8 mouse cellular contexts compared by ENCODE assay signal in the genomic region with DNA sequence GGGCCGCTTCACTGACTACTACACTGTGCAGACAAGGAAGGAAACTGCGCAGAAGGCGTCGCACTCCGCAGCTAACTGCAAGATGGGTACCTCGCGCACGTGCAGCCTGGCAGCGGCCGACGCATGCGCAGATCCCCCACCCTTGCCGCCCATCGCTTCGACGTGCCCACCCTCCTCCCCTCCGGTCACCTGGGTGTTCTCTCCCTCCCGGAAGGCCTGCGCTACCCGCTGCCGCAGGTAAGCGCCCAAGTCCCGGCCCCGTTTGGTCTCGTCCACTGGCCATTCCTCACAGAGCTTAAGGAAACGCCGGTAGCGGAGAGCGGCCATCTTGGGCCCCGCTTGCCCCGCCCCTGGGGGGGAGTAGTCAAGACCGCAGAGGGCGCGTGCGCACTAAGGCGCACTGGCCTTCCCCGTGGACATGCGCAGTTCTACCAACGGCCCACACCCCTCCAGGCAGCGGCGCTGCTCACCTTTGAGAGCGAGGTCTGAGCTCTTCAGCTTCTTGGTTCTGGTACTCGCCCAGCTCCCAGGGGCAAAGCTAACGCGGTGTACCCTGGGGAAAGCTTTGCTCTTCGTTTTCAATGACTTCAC. TPM values are rescaled to one million over a fixed set of nuclear protein-coding genes. Genes with fewer than 3 reads are reported as not detected.
DNase-seq lines count a peak whose midpoint lies in the region; ATAC-seq lines count a peak whose summit lies in the region.

Gene Uqcc2 (minus strand): TSS at position 366 of the 591 bp plus-strand sequence.

- peak within 1 kb of the TSS; percentile 59 for H3K9ac ChIP-seq in kidney, embryonic 15.5 days

- ATAC-seq in erythroblast, adult 5-6 weeks (replicated peaks; ENCODE audit: low FRiP score, poor library complexity, severe bottlenecking) = peak; percentile 96
- ATAC-seq in kidney, embryonic 15.5 days (replicated peaks; ENCODE audit: low FRiP score) = peak; percentile 89
- peak; percentile 86 for ATAC-seq in monocyte, adult 5-6 weeks (replicated peaks; ENCODE audit: insufficient number of reproducible peaks, low FRiP score, low TSS enrichment, poor library complexity, severe bottlenecking)

- peak within 1 kb of the TSS; percentile 97 for H3K27ac ChIP-seq in heart, embryonic 10.5 days
- H3K27ac ChIP-seq in kidney, embryonic 15.5 days = peak within 1 kb of the TSS; percentile 67

- H3K9me3 ChIP-seq in heart, embryonic 10.5 days = no peaks in the 10 kb centered on the region
- no peaks in the 10 kb centered on the region for H3K9me3 ChIP-seq in kidney, embryonic 15.5 days (replicated peaks)

- peaks cover 7% of the 10 kb centered on the region; the same call in 1 of the 2 replicates for H3K27me3 ChIP-seq in heart, embryonic 10.5 days (ENCODE audit: insufficient read depth, poor library complexity, severe bottlenecking)
- peaks cover 3% of the 10 kb centered on the region; the same call in 1 of the 2 replicates for H3K27me3 ChIP-seq in kidney, embryonic 15.5 days

- peak within 1 kb of the TSS; percentile 88 for H3K4me3 ChIP-seq in heart, embryonic 10.5 days
- H3K4me3 ChIP-seq in kidney, embryonic 15.5 days (replicated peaks) = peak within 1 kb of the TSS; percentile 60

- H3K4me2 ChIP-seq in kidney, embryonic 15.5 days = peak within 1 kb of the TSS; percentile 63

- DNase-seq in B cell, adult 2 months = peak; percentile 98 to 99
- peak; percentile 99 for DNase-seq in brain, adult 2 months (ENCODE audit: low read depth, low spot score)
- peak; percentile 98 for DNase-seq in heart, embryonic 10.5 days (ENCODE audit: low spot score)
- DNase-seq in liver = peak; percentile 98
- peak; percentile 98 to 99 for DNase-seq in spleen, postnatal 4 days (ENCODE audit: low spot score in 2 of 2)

- under 1% methylated on average over 46 of the region's 46 CpGs for WGBS in heart, embryonic 10.5 days
- WGBS in kidney, embryonic 15.5 days = under 1% methylated on average over 46 of the region's 46 CpGs

- H3K36me3 ChIP-seq in heart, embryonic 10.5 days = peaks cover 6% of the 10 kb centered on the region; the same call in 1 of the 2 replicates
- H3K36me3 ChIP-seq in kidney, embryonic 15.5 days = peaks cover 4% of the 10 kb centered on the region; the same call in 1 of the 2 replicates

- peaks cover 44% of the 10 kb centered on the region for H3K4me1 ChIP-seq in heart, embryonic 10.5 days
- H3K4me1 ChIP-seq in kidney, embryonic 15.5 days = peaks cover 55% of the 10 kb centered on the region

RNA-seq across cellular contexts. Expression of gene Uqcc2, which starts in this region (rescaled TPM):
- total RNA-seq in erythroblast, adult 5-6 weeks (2015; ENCODE audit: low replicate concordance) = 37.1 and 39.7 TPM in 2 replicates
- 19.8 and 25.6 TPM in 2 replicates for total RNA-seq in erythroblast, adult 5-6 weeks (2017; ENCODE audit: low replicate concordance)
- 393 and 440 TPM in 2 replicates for polyA plus RNA-seq in heart, embryonic 10.5 days (2016; fragmentation: Nextera tagmentation; extraction: Ambion mirVana)
- polyA plus RNA-seq in kidney, embryonic 15.5 days (2015; fragmentation: Nextera tagmentation; extraction: Ambion mirVana) = 297 and 300 TPM in 2 replicates
- 79.3 to 105 TPM (median 82.5 TPM) in 3 replicates for total RNA-seq in monocyte, adult 5-6 weeks (2017)

Comparison
In these comparisons a context has a peak if more than half of its experiments do, and no peak if none do; other contexts are left out.
1. Peak in every context shown above with its lines: DNase-seq, ATAC-seq, H3K4me3 ChIP-seq and H3K27ac ChIP-seq.